Mouse (Mus musculus) kidney, adult 8-10 months (tissue): ENCODE measurements at regions not wholly inside any gene's neighbourhood (a gene's known extent, or its start where the extent isn't known, plus 50 kb on each side); places are given as distances from the start of the nearest gene placed in this dataset.

Source experiments
- DNase-seq, 2 experiments: peaks; one replicate each; pipeline ENCODE4 v3.0.0; 2022

GRCm38 (mm10) chr16:95057596-95057995 lies 60.1 kb upstream of the Kcnj6 start:
- no peak for DNase-seq

GRCm38 (mm10) chr16:95064423-95064822 lies 66.9 kb upstream of the Kcnj6 start:
- DNase-seq: no peak

- no peak for DNase-seq
Measured at GRCm38 (mm10) chr16:95066687-95067086, 69.2 kb upstream of the Kcnj6 start.

- no peak for DNase-seq
Measured at GRCm38 (mm10) chr16:95092471-95093221, 95.1 kb upstream of the Kcnj6 start.

GRCm38 (mm10) chr16:95093753-95094152 lies 96.3 kb upstream of the Kcnj6 start:
- peak in 1 of 2 experiments; percentile 9 for DNase-seq

GRCm38 (mm10) chr16:95100954-95101353 lies 103.5 kb upstream of the Kcnj6 start:
- no peak for DNase-seq

GRCm38 (mm10) chr16:95117531-95117930 lies 120.0 kb upstream of the Kcnj6 start:
- DNase-seq: no peak

- DNase-seq: no peak
Measured at GRCm38 (mm10) chr16:95119293-95119692, 121.8 kb upstream of the Kcnj6 start.

GRCm38 (mm10) chr16:95122048-95122447 lies 124.5 kb upstream of the Kcnj6 start:
- DNase-seq: no peak

- DNase-seq: no peak
Measured at GRCm38 (mm10) chr16:95127616-95128015, 129.7 kb upstream of the Kcnj15 start.

- no peak for DNase-seq
Measured at GRCm38 (mm10) chr16:95131815-95132214, 125.5 kb upstream of the Kcnj15 start.

GRCm38 (mm10) chr16:95138809-95139208 lies 118.5 kb upstream of the Kcnj15 start:
- DNase-seq: no peak

- DNase-seq: no peak
Measured at GRCm38 (mm10) chr16:95141510-95142394, 115.6 kb upstream of the Kcnj15 start.

- DNase-seq: no peak
Measured at GRCm38 (mm10) chr16:95150499-95150898, 106.9 kb upstream of the Kcnj15 start.

- no peak for DNase-seq
Measured at GRCm38 (mm10) chr16:95151499-95151898, 105.9 kb upstream of the Kcnj15 start.

- DNase-seq: no peak
Measured at GRCm38 (mm10) chr16:95151914-95152313, 105.4 kb upstream of the Kcnj15 start.

GRCm38 (mm10) chr16:95152742-95153383 lies 104.5 kb upstream of the Kcnj15 start:
- DNase-seq: no peak

GRCm38 (mm10) chr16:95168349-95168748 lies 89.0 kb upstream of the Kcnj15 start:
- no peak for DNase-seq

- DNase-seq: no peak
Measured at GRCm38 (mm10) chr16:95169346-95169745, 88.0 kb upstream of the Kcnj15 start.

- DNase-seq: no peak
Measured at GRCm38 (mm10) chr16:95180562-95180961, 76.8 kb upstream of the Kcnj15 start.

- peak in 1 of 2 experiments; percentile 21 for DNase-seq
Measured at GRCm38 (mm10) chr16:95185341-95185740, 72.0 kb upstream of the Kcnj15 start.

GRCm38 (mm10) chr16:95189114-95189513 lies 68.2 kb upstream of the Kcnj15 start:
- no peak for DNase-seq

GRCm38 (mm10) chr16:95194151-95194550 lies 63.2 kb upstream of the Kcnj15 start:
- no peak for DNase-seq
